Mouse (Mus musculus) cerebellum, adult 2 months (tissue): ENCODE data around the gene Syn2.

Experiments
- CTCF ChIP-seq: fragments of 200-500 bp; IDR thresholded peaks from 2 replicates; pipeline ENCODE4 v1.5.1; 2011; ENCODE audit warnings: low read depth, mild to moderate bottlenecking, control low read depth, low read length, moderate library complexity, borderline replicate concordance; ENCODE audit not compliant: insufficient read depth
- POLR2A ChIP-seq: fragments of 200-500 bp; IDR thresholded peaks from 2 replicates; pipeline ENCODE4 v1.6.1; 2011; ENCODE audit warnings: low read length, control low read depth, borderline replicate concordance; ENCODE audit not compliant: insufficient read depth

DNA sequence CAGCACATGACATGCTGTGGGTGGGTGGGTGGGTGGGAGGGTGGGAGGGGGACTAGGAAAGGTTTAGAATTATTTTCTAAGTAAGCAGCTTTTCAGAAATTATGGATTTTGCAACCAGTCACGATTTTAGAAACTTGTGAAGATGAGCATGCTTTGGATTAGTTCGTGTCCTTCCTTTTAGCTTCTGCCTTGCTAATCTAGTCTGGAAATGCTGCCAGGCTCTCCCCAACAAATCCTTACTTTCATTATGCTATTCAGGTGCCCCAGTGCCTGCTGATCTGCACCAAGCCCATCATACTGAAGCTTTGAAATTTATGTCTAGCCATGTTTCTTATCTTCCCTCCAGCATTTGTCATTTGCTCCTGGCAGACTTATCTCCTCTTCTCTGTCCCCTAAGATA is 34.8 kb downstream of the Syn2 start:
- TF ChIP-seq POLR2A (no peak), CTCF (no peak)
